Mouse (Mus musculus) limb, embryonic 10.5 days (tissue): ENCODE measurements around the gene Bcl9. TPM values are rescaled to one million over a fixed set of nuclear protein-coding genes. Genes with fewer than 3 reads are reported as not detected.

Experiments
- DNase-seq: peaks from one replicate; pipeline ENCODE4 v3.0.0-alpha.2; 2017; ENCODE audit warnings: low spot score
- H3K27ac ChIP-seq: fragments of 300-500 bp; sonication (generic); 2 replicates; pipeline ENCODE4 v1.5.1; 2016; ENCODE audit warnings: mild to moderate bottlenecking
- H3K27me3 ChIP-seq: fragments of 300-500 bp; sonication (generic); 2 replicates; pipeline ENCODE4 v1.6.1; 2016; ENCODE audit warnings: low read depth, mild to moderate bottlenecking; ENCODE audit not compliant: poor library complexity, severe bottlenecking
- H3K36me3 ChIP-seq: fragments of 300-500 bp; sonication (generic); 2 replicates; pipeline ENCODE4 v1.6.1; 2016; ENCODE audit warnings: mild to moderate bottlenecking, moderate library complexity
- H3K4me1 ChIP-seq: fragments of 300-500 bp; sonication (generic); 2 replicates; pipeline ENCODE4 v1.6.1; 2016
- H3K4me3 ChIP-seq: fragments of 300-500 bp; sonication (generic); 2 replicates; pipeline ENCODE4 v1.5.1; 2016; ENCODE audit warnings: mild to moderate bottlenecking, moderate library complexity
- H3K9me3 ChIP-seq: fragments of 300-500 bp; sonication (generic); replicated peaks from 2 replicates; pipeline ENCODE4 v1.6.1; 2016; ENCODE audit warnings: mild to moderate bottlenecking
- WGBS: fragments of 180-500 bp; shearing (Covaris S2); methylation state at CpG from one replicate; pipeline ENCODE4 v1.1.7; 2016; 5-methylcytosine and 5-hydroxymethylcytosine counted together
- polyA plus RNA-seq: library from polyadenylated mRNA; unstranded; fragments of >200 nt; fragmentation: Nextera tagmentation; extraction: Ambion mirVana; gene quantifications from 2 replicates; pipeline ENCODE4 v1.2.1, GENCODE M21; 2016

Gene Bcl9
- polyA plus RNA-seq, 1 experiment from 2014 or later: 74.2 TPM

GRCm38 (mm10) chr3:97157308-97157707, 140.4 kb downstream of the Bcl9 start:
- H3K27me3 ChIP-seq: no peaks in the 10 kb centered on the region
- DNase-seq: no peak
- 85% methylated on average over 1 of the region's 1 CpGs for WGBS

GRCm38 (mm10) chr3:97156431-97156830, 141.3 kb downstream of the Bcl9 start:
- no peaks in the 10 kb centered on the region for H3K27me3 ChIP-seq
- 94% methylated on average over 6 of the region's 6 CpGs for WGBS
- peaks cover 15% of the 10 kb centered on the region for H3K4me1 ChIP-seq
- no peaks in the 10 kb centered on the region for H3K9me3 ChIP-seq
- H3K27ac ChIP-seq: no peak overlapping the region
- no peak for DNase-seq
- H3K36me3 ChIP-seq: no peaks in the 10 kb centered on the region
- H3K4me3 ChIP-seq: no peak overlapping the region

More at GRCm38 (mm10) chr3:97157308-97157707, 140.4 kb downstream of the Bcl9 start:
- Histone ChIP-seq H3K4me3 (no peak overlapping the region), H3K4me1 (peaks cover 15% of the 10 kb centered on the region), H3K36me3 (no peaks in the 10 kb centered on the region), H3K27ac (no peak overlapping the region), H3K9me3 (no peaks in the 10 kb centered on the region)

Other genes starting within 250 kb of the Bcl9 start
- 36.4 and 39.1 TPM in 2 replicates for gene Acp6, start 139.1 kb downstream of the Bcl9 start, polyA plus RNA-seq
- not detected in 2 replicates for gene Olfr1402, start 124.1 kb upstream of the Bcl9 start, polyA plus RNA-seq